Mouse (Mus musculus) bone marrow macrophage, adult 2 months (primary cell): ENCODE data around the gene BC037034.

Experiments
- CTCF ChIP-seq: IDR thresholded peaks from 2 replicates; pipeline ENCODE4 v1.5.1; 2012; ENCODE audit warnings: low read depth, mild to moderate bottlenecking, low read length, moderate library complexity
- POLR2A ChIP-seq: IDR thresholded peaks from 2 replicates; pipeline ENCODE4 v1.6.1; 2012; ENCODE audit warnings: mild to moderate bottlenecking, low read depth, low read length, borderline replicate concordance

DNA sequence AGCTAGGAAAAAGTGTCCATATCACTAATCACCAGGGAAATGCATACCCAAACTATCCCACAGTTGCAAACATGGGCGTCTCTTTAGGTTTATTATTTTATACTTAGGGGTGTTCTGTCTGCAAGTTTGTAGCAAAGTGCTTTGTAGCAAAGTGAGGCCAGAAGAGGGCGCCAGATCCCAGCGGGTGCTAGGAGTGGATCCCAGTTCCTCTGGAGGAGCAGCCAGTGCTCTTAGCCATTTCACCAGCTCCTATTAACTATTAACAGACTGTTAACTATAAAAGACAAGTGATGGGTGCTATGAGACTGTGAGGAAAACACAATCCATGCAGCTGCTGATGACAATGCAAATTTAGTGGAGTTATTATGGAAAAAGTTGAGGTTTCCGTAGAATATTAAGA, 41.7 kb downstream of the BC037034 start:
- TF ChIP-seq CTCF (peak; percentile 86), POLR2A (no peak)
